Mouse (Mus musculus): ENCODE measurements at regions not wholly inside any gene's neighbourhood (a gene's known extent, or its start where the extent isn't known, plus 50 kb on each side); places are given as distances from the start of the nearest gene placed in this dataset.

GRCm38 (mm10) chr1:111754263-111754857, 110.4 kb downstream of the Dsel start:
- H3K4me3 ChIP-seq (replicated peaks; ENCODE audit: low read length): peak overlapping the region; percentile 13; the same call in 1 of the 2 replicates
- no peaks in the 10 kb centered on the region for H3K36me3 ChIP-seq (replicated peaks; ENCODE audit: control insufficient read depth, insufficient read depth)
- ATAC-seq (ENCODE audit: low FRiP score): peak; percentile 24; the same call in 1 of the 2 replicates
- H3K4me1 ChIP-seq (replicated peaks; ENCODE audit: control insufficient read depth, insufficient read depth, low read length): no peaks in the 10 kb centered on the region
- WGBS: 9% methylated on average over 19 of the region's 20 CpGs
- H3K27me3 ChIP-seq (ENCODE audit: control insufficient read depth, insufficient read depth, low read length): no peaks in the 10 kb centered on the region
- H3K27ac ChIP-seq: no peak overlapping the region
- H3K4me2 ChIP-seq (replicated peaks): peak overlapping the region; percentile 48
- DNase-seq (ENCODE audit: low spot score): no peak
- no peaks in the 10 kb centered on the region for H3K9me3 ChIP-seq (ENCODE audit: control insufficient read depth, low read length)
- 0 out of 2 replicates have a peak overlapping the region, but pooled peaks have one; percentile 25 for H3K9ac ChIP-seq
